ENCODE assay signal across 25 mouse cellular contexts in genomic region chr5:33818104-33818503, GRCm38 (mm10). TPM values are rescaled to one million over a fixed set of nuclear protein-coding genes. Genes with fewer than 3 reads are reported as not detected.
DNase-seq lines count a peak whose midpoint lies in the region; ATAC-seq and TF ChIP-seq lines count a peak whose summit lies in the region.
"Had no signal": no experiment of that assay in that cellular context is flagged by ENCODE, and none has a peak within 500 bp of the region (broad histone marks: within the 10 kb centered on the region; RNA-seq: fewer than 3 reads in every experiment).

No protein-coding gene starts in this region.

- H3K27ac ChIP-seq in intestine, embryonic 16.5 days (ENCODE audit: low read length): 0 out of 2 replicates have a peak overlapping the region, but pooled peaks have one; percentile 50
- no peak overlapping the region; the same call in 1 of the 2 replicates for H3K27ac ChIP-seq in intestine, embryonic 15.5 days
- H3K27ac ChIP-seq in CH12.LX (ENCODE audit: insufficient read depth, low read depth): no peak overlapping the region
- H3K27ac ChIP-seq: embryonic facial prominence, embryonic 12.5 days; limb, embryonic 12.5 days; liver, embryonic 12.5 days had no signal

- H3K4me3 ChIP-seq in intestine, embryonic 16.5 days (ENCODE audit: low read length): no peak overlapping the region
- no peak overlapping the region for H3K4me3 ChIP-seq in intestine, embryonic 15.5 days (replicated peaks)
- no peak overlapping the region for H3K4me3 ChIP-seq in CH12.LX (replicated peaks in 1 of 3; ENCODE audit: low read depth in 2 of 3, low read length in 2 of 3, poor library complexity in 1 of 3)
- H3K4me3 ChIP-seq: embryonic facial prominence, embryonic 12.5 days; erythroblast, embryonic 14.5 days; heart, embryonic 13.5 days; limb, embryonic 12.5 days; liver, embryonic 12.5 days; megakaryocyte, embryonic 14.5 days had no signal

- H3K9me3 ChIP-seq in intestine, embryonic 16.5 days (ENCODE audit: control insufficient read depth, low read length): no peaks in the 10 kb centered on the region
- H3K9me3 ChIP-seq in intestine, embryonic 15.5 days: no peaks in the 10 kb centered on the region
- no peaks in the 10 kb centered on the region for H3K9me3 ChIP-seq in CH12.LX (replicated peaks; ENCODE audit: low read length)
- H3K9me3 ChIP-seq: embryonic facial prominence, embryonic 12.5 days; heart, embryonic 13.5 days; limb, embryonic 12.5 days; liver, embryonic 12.5 days; neural tube, embryonic 13.5 days had no signal

- H3K36me3 ChIP-seq in intestine, embryonic 16.5 days (ENCODE audit: control insufficient read depth, insufficient read depth, low read length): no peaks in the 10 kb centered on the region
- no peaks in the 10 kb centered on the region for H3K36me3 ChIP-seq in intestine, embryonic 15.5 days
- H3K36me3 ChIP-seq in CH12.LX (replicated peaks in 1 of 2; ENCODE audit: control insufficient read depth in 1 of 2, insufficient read depth in 1 of 2, low read length in 1 of 2): no peaks in the 10 kb centered on the region
- H3K36me3 ChIP-seq: embryonic facial prominence, embryonic 12.5 days; heart, embryonic 13.5 days; limb, embryonic 12.5 days; neural tube, embryonic 13.5 days had no signal

- DNase-seq in cerebellum, adult 9-11 months: peak; percentile 22
- DNase-seq in cerebellum, adult 11 months: no peak
- no peak for DNase-seq in CH12.LX (ENCODE audit: extremely low read depth)
- peak; percentile 60 for DNase-seq in embryo, embryonic 9.5 days (ENCODE audit: extremely low spot score)
- no peak for DNase-seq in layer of hippocampus, adult 9-11 months
- no peak for DNase-seq in thymus, postnatal 36 days
- DNase-seq: heart, adult 18-20 months; heart, postnatal 4 days; kidney, adult 8-10 months; kidney, postnatal 36 days; lung, adult 2 months; right cerebral cortex, postnatal 14 days; spleen, adult 18-20 months; thymus, adult 18-20 months had no signal

- 27% methylated on average over 5 of the region's 5 CpGs for WGBS in intestine, embryonic 16.5 days
- 33% methylated on average over 5 of the region's 5 CpGs for WGBS in intestine, embryonic 15.5 days

- TF ChIP-seq EP300 in CH12.LX (IDR thresholded peaks at IDR 0.05; ENCODE audit: low read length): no peak

- H3K79me2 ChIP-seq in CH12.LX (replicated peaks; ENCODE audit: control insufficient read depth, extremely low read depth, insufficient read depth, poor library complexity, severe bottlenecking): peaks cover 19% of the 10 kb centered on the region

- in situ Hi-C loops in CH12.LX (cut with MboI; ENCODE audit: low pct_ligation_motif_present, low pct_unique_long_range_greater_than_20kb, low sequenced_read_pairs): loop anchor here (5.0 kb wide), 1 partner anchor 36 kb away; the partner anchor contains the start of gene Letm1

- 0 out of 2 replicates have a peak overlapping the region, but pooled peaks have one; percentile 98 for H3K9ac ChIP-seq in intestine, embryonic 16.5 days (ENCODE audit: low read depth, low read length)
- no peak overlapping the region for H3K9ac ChIP-seq in intestine, embryonic 15.5 days
- no peak overlapping the region for H3K9ac ChIP-seq in CH12.LX (ENCODE audit: insufficient read depth, low read depth)
- H3K9ac ChIP-seq: embryonic facial prominence, embryonic 12.5 days had no signal

- TF ChIP-seq CTCF in CH12.LX (conservative IDR thresholded peaks at IDR 0.05 in 1 of 2, IDR thresholded peaks at IDR 0.05 in 1 of 2; ENCODE audit: low read depth in 2 of 2, low read length in 2 of 2): no peak

- dilution Hi-C loops in CH12.LX (cut with MboI; ENCODE audit: extremely low pct_ligation_motif_present, extremely low pct_unique_long_range_greater_than_20kb, low sequenced_read_pairs): no loop called here

- no peaks in the 10 kb centered on the region for H3K27me3 ChIP-seq in intestine, embryonic 16.5 days (replicated peaks; ENCODE audit: control insufficient read depth, insufficient read depth, low read length)
- no peaks in the 10 kb centered on the region for H3K27me3 ChIP-seq in intestine, embryonic 15.5 days (replicated peaks)
- H3K27me3 ChIP-seq in CH12.LX (replicated peaks): no peaks in the 10 kb centered on the region
- H3K27me3 ChIP-seq: embryonic facial prominence, embryonic 12.5 days; heart, embryonic 13.5 days; limb, embryonic 12.5 days; liver, embryonic 12.5 days; neural tube, embryonic 13.5 days had no signal

- peaks cover 24% of the 10 kb centered on the region for H3K4me1 ChIP-seq in intestine, embryonic 16.5 days (ENCODE audit: control insufficient read depth, insufficient read depth, low read length)
- H3K4me1 ChIP-seq in intestine, embryonic 15.5 days (replicated peaks): peaks cover 21% of the 10 kb centered on the region
- peaks cover 5 to 22% of the 10 kb centered on the region in 2 experiments for H3K4me1 ChIP-seq in CH12.LX (ENCODE audit: control insufficient read depth in 1 of 2, insufficient read depth in 2 of 2)

- H3K4me2 ChIP-seq in intestine, embryonic 16.5 days (ENCODE audit: low read depth, low read length): no peak overlapping the region
- no peak overlapping the region; the same call in 1 of the 2 replicates for H3K4me2 ChIP-seq in intestine, embryonic 15.5 days (replicated peaks)
- H3K4me2 ChIP-seq in CH12.LX (ENCODE audit: insufficient read depth, low read depth, poor library complexity, severe bottlenecking): no peak overlapping the region
- H3K4me2 ChIP-seq: limb, embryonic 12.5 days had no signal

- TF ChIP-seq RAD21 in CH12.LX (IDR thresholded peaks at IDR 0.05; ENCODE audit: low read depth, low read length): no peak

- no peak for TF ChIP-seq POLR2A in CH12.LX (IDR thresholded peaks at IDR 0.05; ENCODE audit: low read depth, low read length)

- no peak for ATAC-seq in intestine, embryonic 16.5 days
- ATAC-seq in intestine, embryonic 15.5 days: no peak
- ATAC-seq: CD4-positive, CD25-positive, alpha-beta regulatory T cell, adult 4 months; forebrain, embryonic 16.5 days; liver, embryonic 12.5 days had no signal

TF ChIP-seq in CH12.LX, 34 proteins besides CTCF, POLR2A, EP300 and RAD21:
- TF ChIP-seq MEF2A (IDR thresholded peaks at IDR 0.05; ENCODE audit: borderline replicate concordance, low read depth, low read length) (no peak), ZNF384 (IDR thresholded peaks at IDR 0.05; ENCODE audit: low read depth, low read length) (peak; percentile 77)

RNA-seq across cellular contexts. Expression of gene Nsd2, which starts 2.4 kb away (rescaled TPM):
- polyA plus RNA-seq in intestine, embryonic 16.5 days (2015; fragmentation: Nextera tagmentation; extraction: Ambion mirVana): 20.5 and 22.5 TPM in 2 replicates
- 38.8 and 41.3 TPM in 2 replicates for polyA plus RNA-seq in intestine, embryonic 15.5 days (2015; fragmentation: Nextera tagmentation; extraction: Ambion mirVana)
- total RNA-seq in CH12.LX (2012; rRNA removed) (55.0 and 63.3 TPM in 2 replicates), CH12.LX (2014; rRNA removed) (39.8 and 43.7 TPM in 2 replicates)
- polyA plus RNA-seq in CH12.LX (2012; ENCODE audit: insufficient read length, low read depth): 47.2 and 49.9 TPM in 2 replicates

RNA-seq across cellular contexts. Expression of gene Letm1, which starts 35.5 kb away (rescaled TPM):
- 37.5 and 38.3 TPM in 2 replicates for polyA plus RNA-seq in intestine, embryonic 16.5 days (2015; fragmentation: Nextera tagmentation; extraction: Ambion mirVana)
- 42.5 and 49.5 TPM in 2 replicates for polyA plus RNA-seq in intestine, embryonic 15.5 days (2015; fragmentation: Nextera tagmentation; extraction: Ambion mirVana)
- total RNA-seq in CH12.LX (2012; rRNA removed) (21.8 and 25.7 TPM in 2 replicates), CH12.LX (2014; rRNA removed) (25.1 and 27.6 TPM in 2 replicates)
- 43.0 and 43.4 TPM in 2 replicates for polyA plus RNA-seq in CH12.LX (2012; ENCODE audit: insufficient read length, low read depth)

Comparison
In these comparisons a context has a peak if more than half of its experiments do, and no peak if none do; other contexts are left out.
1. DNase-seq: peak in cerebellum, adult 9-11 months (single experiment) and embryo, embryonic 9.5 days (single experiment); none in cerebellum, adult 11 months (single experiment), CH12.LX (single experiment), layer of hippocampus, adult 9-11 months (single experiment) and thymus, postnatal 36 days (0 of 2).